Mouse (Mus musculus): ENCODE measurements around the gene Cep112. TPM values are rescaled to one million over a fixed set of nuclear protein-coding genes. Genes with fewer than 3 reads are reported as not detected.

The Cep112 gene
- polyA plus RNA-seq, 1 experiment, result 2.5 TPM

DNA sequence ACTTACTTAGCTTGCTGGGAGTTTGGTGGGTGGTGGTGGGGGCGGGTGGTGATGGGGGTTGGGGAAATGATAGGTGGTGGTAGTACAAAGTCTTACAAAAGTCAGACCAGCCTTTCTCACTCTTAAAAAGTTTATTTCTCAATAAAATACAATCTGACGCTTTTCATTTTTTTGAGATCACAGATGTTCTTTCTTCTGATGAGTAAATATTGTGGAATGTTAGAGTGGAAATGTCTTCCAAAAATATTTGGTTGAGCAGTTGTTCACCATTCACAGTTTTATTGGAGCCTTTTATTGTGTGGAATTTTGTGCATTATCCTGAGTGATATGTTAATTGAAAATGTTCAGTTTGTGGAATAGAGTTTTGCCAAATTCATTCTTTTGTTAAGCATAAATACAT is 332.2 kb downstream of the Cep112 start:
- Histone ChIP-seq H3K4me1 (ENCODE audit: control insufficient read depth, insufficient read depth, low read length) (no peaks in the 10 kb centered on the region), H3K27ac (ENCODE audit: control insufficient read depth, insufficient read depth, low read depth, low read length, poor library complexity) (no peak overlapping the region), H3K4me3 (replicated peaks; ENCODE audit: control insufficient read depth, low read depth, low read length) (no peak overlapping the region)
- no peak for TF ChIP-seq POLR2A (IDR thresholded peaks at IDR 0.05; ENCODE audit: borderline replicate concordance, control insufficient read depth, low read depth, low read length)
- TF ChIP-seq CTCF (IDR thresholded peaks at IDR 0.05; ENCODE audit: control insufficient read depth, insufficient read depth, low read length), result no peak
- 86% methylated on average over 2 of the region's 2 CpGs for WGBS

DNA sequence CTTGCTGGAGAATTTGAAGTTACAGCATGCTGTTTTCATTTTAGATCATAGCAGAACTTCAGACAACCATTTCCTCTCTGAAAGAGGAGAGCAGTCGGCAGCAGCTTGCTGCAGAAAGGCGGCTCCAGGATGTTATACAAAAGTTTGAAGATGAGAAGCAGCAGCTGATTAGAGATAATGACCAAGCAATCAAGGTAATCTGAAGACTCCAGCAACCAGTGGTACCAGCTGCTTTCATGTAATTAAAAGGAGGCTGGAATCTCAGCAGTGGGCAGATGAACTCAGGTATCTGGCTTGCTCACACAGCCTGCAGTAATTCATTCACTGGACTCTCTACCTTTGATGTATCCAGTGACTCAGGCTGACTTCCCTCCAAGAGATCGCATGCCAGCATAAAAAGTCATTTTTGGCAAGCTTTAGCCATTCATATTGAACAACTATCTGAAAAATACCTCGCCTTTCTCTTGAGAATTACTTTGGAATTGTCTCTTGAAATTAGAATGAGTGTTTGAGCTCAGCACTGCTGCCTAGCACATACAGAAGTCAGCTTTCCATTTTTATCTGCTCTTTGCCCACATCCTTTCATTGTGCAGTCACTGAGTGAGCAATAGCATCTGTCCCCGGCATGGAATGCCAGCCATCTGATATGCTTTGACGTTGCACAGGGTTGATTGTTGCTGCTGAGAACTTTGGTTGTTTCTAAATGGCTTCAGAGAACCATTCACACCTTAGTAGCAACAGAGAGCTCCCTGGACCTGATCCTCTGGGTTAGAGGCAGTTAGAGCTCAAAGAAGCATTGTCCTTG is 332.8 kb downstream of the Cep112 start:
- H3K27ac ChIP-seq (ENCODE audit: control insufficient read depth, insufficient read depth, low read depth, low read length, poor library complexity), result no peak overlapping the region
- H3K4me1 ChIP-seq (ENCODE audit: control insufficient read depth, insufficient read depth, low read length), result no peaks in the 10 kb centered on the region
- no peak overlapping the region for H3K4me3 ChIP-seq (replicated peaks; ENCODE audit: control insufficient read depth, low read depth, low read length)
- 52% methylated on average over 6 of the region's 6 CpGs for WGBS
- TF ChIP-seq CTCF (IDR thresholded peaks at IDR 0.05; ENCODE audit: control insufficient read depth, insufficient read depth, low read length) (no peak), POLR2A (IDR thresholded peaks at IDR 0.05; ENCODE audit: borderline replicate concordance, control insufficient read depth, low read depth, low read length) (no peak)

DNA sequence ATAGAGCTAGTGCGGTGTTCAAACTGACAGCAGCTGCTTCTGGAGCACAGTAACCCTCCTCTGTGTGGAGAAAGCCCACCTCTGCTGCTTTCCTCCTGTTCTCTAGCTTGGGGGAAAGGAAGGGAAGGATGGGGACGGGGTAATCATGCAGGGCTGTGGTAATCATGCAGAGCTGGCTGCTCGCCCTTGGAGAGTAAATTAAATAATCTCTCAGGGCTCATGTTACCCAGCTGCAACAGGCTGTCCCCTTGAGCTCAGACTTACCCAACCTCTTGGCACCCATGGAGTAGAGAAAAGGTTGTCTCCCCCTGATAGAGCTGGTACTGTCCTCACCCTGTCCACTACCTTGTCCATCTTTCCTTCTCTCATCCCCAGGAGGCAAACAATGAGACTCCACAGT is 345.1 kb downstream of the Cep112 start:
- H3K27ac ChIP-seq (ENCODE audit: control insufficient read depth, insufficient read depth, low read depth, low read length, poor library complexity), result no peak overlapping the region
- 52% methylated on average over 3 of the region's 3 CpGs for WGBS
- H3K4me1 ChIP-seq (ENCODE audit: control insufficient read depth, insufficient read depth, low read length), result no peaks in the 10 kb centered on the region
- TF ChIP-seq POLR2A (IDR thresholded peaks at IDR 0.05; ENCODE audit: borderline replicate concordance, control insufficient read depth, low read depth, low read length) (no peak), CTCF (IDR thresholded peaks at IDR 0.05; ENCODE audit: control insufficient read depth, insufficient read depth, low read length) (no peak)
- H3K4me3 ChIP-seq (replicated peaks; ENCODE audit: control insufficient read depth, low read depth, low read length), result no peak overlapping the region

DNA sequence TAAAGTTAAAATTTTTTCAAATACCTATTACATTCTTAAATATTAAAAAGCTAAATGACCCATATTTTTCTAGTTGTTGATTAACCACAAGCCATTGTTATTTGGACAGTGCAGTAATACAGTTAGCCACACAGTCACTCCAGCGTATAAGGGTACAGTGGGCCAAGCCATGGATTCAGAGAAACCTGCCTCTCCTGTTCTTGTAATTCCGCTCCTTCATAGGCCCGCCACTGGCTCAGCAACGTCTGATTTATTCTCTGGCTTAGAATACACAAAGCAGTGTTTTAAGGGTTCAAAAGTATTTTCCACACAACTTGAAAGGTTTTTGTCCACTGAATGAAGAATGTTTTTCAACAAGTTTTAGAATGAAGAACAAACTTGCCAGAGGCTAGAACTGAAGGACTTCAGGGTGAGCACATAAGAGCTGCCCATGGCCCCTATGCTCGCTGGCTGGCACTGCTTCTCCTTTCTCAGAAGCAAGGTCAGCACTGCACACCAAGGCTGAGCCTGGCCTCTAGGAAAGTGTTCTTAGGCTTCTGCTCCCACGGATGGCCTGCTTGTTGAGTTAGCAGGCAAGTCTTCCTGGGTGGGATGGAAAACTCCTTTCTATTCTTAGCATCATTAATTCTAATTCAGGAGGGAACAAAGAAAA is 349.2 kb downstream of the Cep112 start:
- Histone ChIP-seq H3K4me3 (replicated peaks; ENCODE audit: control insufficient read depth, low read depth, low read length) (no peak overlapping the region), H3K4me1 (ENCODE audit: control insufficient read depth, insufficient read depth, low read length) (no peaks in the 10 kb centered on the region), H3K27ac (ENCODE audit: control insufficient read depth, insufficient read depth, low read depth, low read length, poor library complexity) (no peak overlapping the region)
- TF ChIP-seq CTCF (IDR thresholded peaks at IDR 0.05; ENCODE audit: control insufficient read depth, insufficient read depth, low read length), result no peak
- no peak for TF ChIP-seq POLR2A (IDR thresholded peaks at IDR 0.05; ENCODE audit: borderline replicate concordance, control insufficient read depth, low read depth, low read length)
- 66% methylated on average over 6 of the region's 6 CpGs for WGBS

DNA sequence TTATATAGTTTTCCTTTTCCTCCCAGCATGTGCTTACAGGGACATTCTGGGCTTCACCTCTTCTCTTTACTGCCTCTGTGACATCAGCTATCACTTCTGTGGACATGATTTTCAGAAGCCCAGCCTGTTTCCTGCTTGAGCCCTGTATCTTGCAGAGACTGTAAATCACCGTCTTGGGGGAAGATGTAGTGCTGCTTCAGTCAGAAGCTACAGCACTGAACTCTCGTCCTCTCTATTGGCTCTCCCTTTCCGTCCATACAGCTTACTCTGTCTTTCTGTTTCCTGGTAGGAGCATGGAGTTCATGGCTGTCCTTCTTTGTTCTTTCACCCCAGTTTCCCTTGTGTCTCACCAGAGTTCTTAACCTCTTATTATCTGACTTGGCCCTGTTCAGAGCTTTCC is 352.2 kb downstream of the Cep112 start:
- H3K4me3 ChIP-seq (replicated peaks; ENCODE audit: control insufficient read depth, low read depth, low read length), result no peak overlapping the region
- TF ChIP-seq CTCF (IDR thresholded peaks at IDR 0.05; ENCODE audit: control insufficient read depth, insufficient read depth, low read length), result no peak
- no peak for TF ChIP-seq POLR2A (IDR thresholded peaks at IDR 0.05; ENCODE audit: borderline replicate concordance, control insufficient read depth, low read depth, low read length)
- H3K27ac ChIP-seq (ENCODE audit: control insufficient read depth, insufficient read depth, low read depth, low read length, poor library complexity), result no peak overlapping the region
- no peaks in the 10 kb centered on the region for H3K4me1 ChIP-seq (ENCODE audit: control insufficient read depth, insufficient read depth, low read length)
- WGBS, result 71% methylated on average over 3 of the region's 3 CpGs

DNA sequence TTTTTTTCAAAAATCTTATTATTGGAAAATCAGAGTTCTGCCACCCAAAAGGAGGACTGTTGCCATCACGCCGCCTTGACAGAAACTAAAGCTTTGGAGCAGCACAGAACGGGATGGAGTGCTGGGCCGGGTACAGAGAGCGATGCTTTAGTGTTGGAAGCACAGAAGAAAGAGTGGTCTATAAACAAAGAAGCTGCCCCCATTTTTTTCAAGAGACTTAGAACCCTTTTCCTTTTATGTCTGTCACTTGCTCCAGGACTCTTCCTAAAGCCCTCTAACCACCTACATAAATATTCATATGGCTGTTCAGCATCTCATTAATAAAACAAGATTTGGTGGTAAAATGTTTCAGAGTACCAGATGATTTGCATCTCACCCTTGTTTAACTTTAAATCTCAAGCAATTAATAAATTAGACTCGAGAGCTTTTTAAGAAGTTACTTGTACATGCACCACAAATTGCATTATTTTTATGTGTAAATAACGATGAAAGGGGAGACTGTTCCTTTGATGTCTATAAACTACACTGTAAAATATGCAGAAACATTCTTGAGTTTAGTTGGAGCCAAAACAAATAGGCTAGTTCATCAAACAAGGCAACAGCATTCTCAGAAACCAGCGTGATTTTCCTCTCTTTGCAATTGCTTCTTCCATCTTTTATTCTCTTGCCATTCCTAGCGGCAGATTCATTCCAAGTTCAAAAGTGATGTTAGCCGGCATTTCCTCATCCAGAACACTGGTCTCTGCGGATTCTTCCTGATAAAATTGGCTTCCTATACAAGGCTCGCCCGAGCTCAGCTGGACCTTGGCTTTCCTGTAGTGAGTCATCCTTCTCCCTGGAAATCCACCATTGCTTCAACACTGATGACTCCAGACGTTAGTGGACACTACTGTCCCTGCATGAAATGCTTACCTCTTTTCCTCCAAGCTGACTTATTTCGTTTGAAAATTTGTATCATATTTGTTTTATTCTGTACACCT is 355.6 kb downstream of the Cep112 start:
- no peak overlapping the region for H3K4me3 ChIP-seq (replicated peaks; ENCODE audit: control insufficient read depth, low read depth, low read length)
- H3K4me1 ChIP-seq (ENCODE audit: control insufficient read depth, insufficient read depth, low read length), result no peaks in the 10 kb centered on the region
- H3K27ac ChIP-seq (ENCODE audit: control insufficient read depth, insufficient read depth, low read depth, low read length, poor library complexity), result no peak overlapping the region
- no peak for TF ChIP-seq CTCF (IDR thresholded peaks at IDR 0.05; ENCODE audit: control insufficient read depth, insufficient read depth, low read length)
- no peak for TF ChIP-seq POLR2A (IDR thresholded peaks at IDR 0.05; ENCODE audit: borderline replicate concordance, control insufficient read depth, low read depth, low read length)
- 77% methylated on average over 15 of the region's 15 CpGs for WGBS

DNA sequence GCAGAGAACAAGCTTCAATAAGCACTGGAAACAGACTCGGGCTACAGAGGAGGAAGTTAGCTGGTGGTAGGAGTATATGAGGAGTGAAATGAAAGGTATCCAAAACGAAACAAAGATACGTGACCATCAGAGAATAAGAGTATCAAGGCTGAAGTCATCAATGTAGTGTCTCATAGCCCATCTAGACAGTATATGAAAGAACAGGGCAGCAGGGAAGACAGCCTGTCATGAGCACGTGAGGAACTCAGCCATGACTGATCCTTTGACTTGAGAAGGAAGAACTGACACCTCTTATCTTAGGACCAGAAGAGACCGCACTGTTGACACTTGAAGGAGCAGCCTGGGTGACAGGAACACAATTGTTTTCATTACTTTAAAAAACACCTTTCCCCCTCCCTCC is 373.4 kb downstream of the Cep112 start:
- Histone ChIP-seq H3K4me1 (ENCODE audit: control insufficient read depth, insufficient read depth, low read length) (no peaks in the 10 kb centered on the region), H3K27ac (ENCODE audit: control insufficient read depth, insufficient read depth, low read depth, low read length, poor library complexity) (no peak overlapping the region), H3K4me3 (replicated peaks; ENCODE audit: control insufficient read depth, low read depth, low read length) (no peak overlapping the region)
- 67% methylated on average over 5 of the region's 5 CpGs for WGBS
- TF ChIP-seq CTCF (IDR thresholded peaks at IDR 0.05; ENCODE audit: control insufficient read depth, insufficient read depth, low read length) (no peak), POLR2A (IDR thresholded peaks at IDR 0.05; ENCODE audit: borderline replicate concordance, control insufficient read depth, low read depth, low read length) (no peak)

DNA sequence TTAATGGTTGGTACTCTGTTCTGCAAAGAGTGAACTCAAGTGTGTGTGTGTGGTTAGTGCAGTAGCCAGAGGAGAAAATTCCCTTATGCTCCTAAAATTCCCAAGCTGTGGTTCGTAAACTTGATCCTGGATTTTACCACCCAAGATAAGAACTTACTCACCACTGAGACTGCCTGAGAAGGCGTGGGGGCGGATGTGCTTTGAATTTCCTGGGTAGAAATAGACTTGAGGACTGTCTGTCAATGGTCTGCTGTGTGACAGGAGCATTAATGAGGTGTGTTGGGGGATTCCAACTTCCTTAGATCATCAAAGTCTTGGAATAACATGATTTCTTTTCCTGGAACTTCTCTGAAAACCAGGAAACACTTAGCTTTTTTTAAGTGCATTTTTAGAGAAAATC is 374.7 kb downstream of the Cep112 start:
- TF ChIP-seq CTCF (IDR thresholded peaks at IDR 0.05; ENCODE audit: control insufficient read depth, insufficient read depth, low read length) (no peak), POLR2A (IDR thresholded peaks at IDR 0.05; ENCODE audit: borderline replicate concordance, control insufficient read depth, low read depth, low read length) (no peak)
- no peaks in the 10 kb centered on the region for H3K4me1 ChIP-seq (ENCODE audit: control insufficient read depth, insufficient read depth, low read length)
- 80% methylated on average over 3 of the region's 3 CpGs for WGBS
- H3K27ac ChIP-seq (ENCODE audit: control insufficient read depth, insufficient read depth, low read depth, low read length, poor library complexity), result no peak overlapping the region
- no peak overlapping the region for H3K4me3 ChIP-seq (replicated peaks; ENCODE audit: control insufficient read depth, low read depth, low read length)

All from bone marrow, adult 2 months (tissue).